Mouse (Mus musculus) embryo, embryonic 10.5 days (tissue): ENCODE measurements around the gene Pip5k1b.

Experiments
- DNase-seq: peaks from one replicate; pipeline ENCODE4 v3.0.0-alpha.2; 2015; ENCODE audit warnings: low spot score

Gene Pip5k1b

GRCm38 (mm10) chr19:24518384-24518783, 37.3 kb downstream of the Pip5k1b start:
- no peak for DNase-seq

- no peak for DNase-seq
These were observed 38.6 kb downstream of the Pip5k1b start for GRCm38 (mm10) chr19:24517057-24517456.

DNA sequence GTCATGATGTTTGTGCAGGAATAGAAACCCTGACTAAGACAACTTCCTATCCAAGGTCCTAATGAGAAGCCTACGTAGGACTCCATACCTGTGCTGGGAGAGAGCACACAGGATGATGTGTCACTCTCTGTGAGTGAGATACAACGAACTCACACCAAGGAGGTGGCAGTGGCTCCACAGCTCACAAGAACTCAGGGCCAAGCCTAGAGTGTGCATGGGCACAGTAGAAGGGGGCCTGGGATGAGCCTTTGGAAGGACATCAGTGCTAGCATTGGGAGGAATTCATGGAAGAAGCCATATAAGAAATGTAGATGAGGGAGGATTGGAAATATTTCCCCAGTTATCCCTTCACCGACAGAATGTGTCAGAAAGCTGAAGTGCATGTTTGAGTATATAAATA, 39.7 kb downstream of the Pip5k1b start:
- no peak for DNase-seq

DNA sequence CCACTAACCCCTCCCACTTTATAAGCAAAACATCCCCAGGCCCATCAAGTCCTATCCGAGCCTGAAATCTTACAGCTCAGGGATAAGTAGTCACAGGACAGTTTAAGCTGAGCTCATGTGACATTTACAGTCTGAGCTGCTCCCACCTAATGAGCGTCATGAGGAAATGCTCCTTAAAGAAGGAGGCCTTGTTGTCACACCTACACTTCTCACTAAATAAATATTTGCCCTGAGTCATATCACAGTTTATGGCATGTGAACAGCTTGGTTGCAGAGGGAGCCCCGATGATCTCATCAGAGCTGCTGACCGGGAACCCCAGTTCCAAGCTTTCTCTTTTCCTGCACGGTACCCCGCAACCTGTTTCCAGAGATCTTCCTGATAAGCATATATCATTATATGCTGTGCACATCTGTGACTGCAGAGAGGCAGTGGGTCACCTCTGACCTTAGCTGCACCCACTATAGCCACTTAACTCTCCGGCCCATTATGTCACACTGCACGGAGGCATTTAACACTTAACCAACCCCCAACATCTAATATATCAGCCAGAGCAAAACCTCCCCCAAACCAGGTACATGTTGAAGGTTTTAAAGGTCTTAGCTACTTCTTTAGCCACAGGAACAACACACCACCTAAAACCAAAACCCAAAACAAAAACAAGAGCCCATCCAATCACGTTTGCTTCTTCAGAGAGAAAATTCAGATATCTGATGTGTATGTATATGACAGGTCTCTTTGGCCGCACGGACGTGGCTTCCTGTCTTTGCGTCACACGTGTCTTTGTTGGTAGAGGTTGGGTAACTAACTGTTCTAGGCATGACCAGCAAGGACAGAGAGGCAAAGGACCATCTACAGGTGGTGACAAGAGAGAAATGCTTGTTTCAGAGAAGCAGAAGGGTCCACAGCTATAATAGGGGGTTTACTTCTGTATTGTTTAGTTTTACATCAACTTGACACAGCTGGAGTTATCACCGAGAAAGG, 40.7 kb downstream of the Pip5k1b start:
- DNase-seq = no peak

- peak; percentile 5 for DNase-seq
These were observed 42.4 kb downstream of the Pip5k1b start for GRCm38 (mm10) chr19:24513105-24513843.

GRCm38 (mm10) chr19:24511939-24512338, 43.7 kb downstream of the Pip5k1b start:
- DNase-seq = no peak

GRCm38 (mm10) chr19:24509391-24509790, 46.3 kb downstream of the Pip5k1b start:
- no peak for DNase-seq

DNA sequence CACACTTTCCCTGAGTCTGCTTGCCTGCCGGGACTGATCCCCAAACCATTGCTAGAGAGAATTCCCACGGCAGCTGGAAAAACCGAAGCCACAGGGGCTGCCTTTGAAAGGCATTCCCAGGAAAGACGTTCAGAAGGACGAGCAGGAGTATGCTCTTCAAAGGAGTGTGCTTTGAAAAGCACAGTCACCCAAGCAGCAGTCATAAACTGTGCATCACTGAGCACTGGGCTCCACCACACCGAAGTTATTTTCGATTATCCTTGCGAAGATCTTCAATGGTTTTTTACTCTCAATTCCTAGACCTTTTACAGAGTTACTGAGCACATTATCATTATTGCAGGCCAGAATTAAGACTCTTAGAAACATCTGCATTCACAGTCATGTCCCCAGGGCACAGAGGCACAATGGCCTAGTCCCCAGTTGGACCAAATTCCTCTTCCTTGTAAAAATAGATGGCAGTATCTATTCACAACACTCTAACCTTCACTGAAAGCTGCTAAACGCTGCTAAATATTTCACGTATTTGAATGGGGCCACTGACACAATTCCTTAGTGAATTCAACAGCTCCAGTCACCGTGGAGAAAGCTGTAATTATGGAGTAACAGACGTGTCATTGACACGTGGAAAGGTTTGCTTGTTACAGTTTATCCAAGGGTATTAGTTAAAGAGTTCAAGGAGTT, 47.4 kb downstream of the Pip5k1b start:
- DNase-seq = peak; percentile 22

GRCm38 (mm10) chr19:24502736-24503421, 52.8 kb downstream of the Pip5k1b start:
- DNase-seq = no peak

DNA sequence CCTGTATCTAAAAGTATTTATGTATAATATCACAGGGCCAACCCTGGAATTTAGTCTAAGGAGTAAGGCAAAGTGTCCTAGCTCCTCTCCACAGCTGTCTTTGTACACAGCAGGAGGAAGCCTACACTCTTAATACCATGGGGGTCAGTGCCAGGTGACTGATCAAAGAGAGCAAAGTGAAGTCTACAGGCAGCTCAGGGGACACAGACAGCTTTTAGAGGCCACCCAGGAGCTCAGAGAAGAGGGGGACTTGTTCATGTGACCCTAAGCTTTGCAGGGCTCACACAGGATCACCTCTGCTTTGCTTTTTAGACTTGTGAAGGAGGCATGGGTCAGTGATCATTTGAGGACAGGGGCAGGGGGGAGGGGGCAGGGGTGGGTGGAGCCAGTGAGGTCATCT, 54.1 kb downstream of the Pip5k1b start:
- DNase-seq = no peak

DNA sequence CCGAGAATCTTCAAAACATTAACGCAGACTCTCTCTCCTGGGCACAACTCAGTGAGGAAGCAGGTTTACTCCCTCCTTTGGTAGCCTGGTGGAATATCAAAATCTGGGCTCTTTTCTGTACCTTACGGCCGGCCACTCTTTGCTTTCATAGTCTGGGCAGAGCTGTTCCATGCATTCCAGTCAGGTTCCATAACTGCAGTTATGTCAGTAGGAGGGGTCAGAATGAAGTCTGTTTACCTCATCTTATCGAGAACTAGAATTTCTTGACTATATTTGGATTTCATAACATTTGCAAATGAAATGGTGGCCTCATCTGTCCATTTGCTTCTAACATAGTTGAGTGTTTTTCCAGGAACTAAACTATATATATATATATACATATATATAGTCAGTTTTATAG, 55.2 kb downstream of the Pip5k1b start:
- DNase-seq = no peak

DNA sequence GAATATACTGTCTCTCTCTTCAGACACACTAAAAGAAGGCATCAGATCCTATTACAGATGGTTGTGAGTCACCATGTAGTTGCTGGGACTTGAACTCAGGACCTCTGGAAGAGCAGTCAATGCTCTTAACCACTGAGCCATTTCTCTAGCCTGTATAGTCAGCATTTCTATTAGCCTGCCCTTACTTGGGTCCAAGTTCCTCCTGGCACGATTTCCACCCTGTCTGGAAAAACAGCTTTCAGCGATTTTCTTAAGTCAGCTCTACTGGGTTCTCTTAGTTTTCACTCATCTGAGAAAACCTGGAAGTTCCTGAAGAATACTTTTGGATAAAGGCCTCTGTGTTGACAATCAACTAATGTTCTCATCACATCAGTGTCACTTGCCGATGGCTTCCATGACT, 56.4 kb downstream of the Pip5k1b start:
- DNase-seq = no peak

GRCm38 (mm10) chr19:24493887-24494286, 61.8 kb downstream of the Pip5k1b start:
- DNase-seq = no peak

DNA sequence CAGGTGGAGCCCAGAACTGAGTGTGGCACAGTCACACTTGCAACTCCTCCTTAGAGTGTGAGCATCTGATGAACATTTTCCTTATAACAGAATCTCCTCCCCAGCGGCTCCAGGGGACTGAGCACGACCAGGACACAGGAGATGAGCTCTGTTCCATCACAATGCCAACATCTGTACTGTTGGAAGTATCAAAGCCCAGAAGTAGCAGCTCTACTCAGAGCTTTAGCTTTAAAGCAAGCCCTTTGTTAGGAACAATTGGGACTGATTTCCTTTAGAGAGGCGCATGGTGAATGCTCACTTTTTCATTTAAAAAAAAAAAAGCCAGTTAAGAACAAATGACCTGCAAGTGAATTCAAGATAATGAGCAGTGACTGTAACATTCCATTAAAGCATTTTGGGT, 63.8 kb downstream of the Pip5k1b start:
- no peak for DNase-seq

GRCm38 (mm10) chr19:24490275-24490674, 65.4 kb downstream of the Pip5k1b start:
- no peak for DNase-seq

GRCm38 (mm10) chr19:24486433-24487296, 69.0 kb downstream of the Pip5k1b start:
- no peak for DNase-seq

DNA sequence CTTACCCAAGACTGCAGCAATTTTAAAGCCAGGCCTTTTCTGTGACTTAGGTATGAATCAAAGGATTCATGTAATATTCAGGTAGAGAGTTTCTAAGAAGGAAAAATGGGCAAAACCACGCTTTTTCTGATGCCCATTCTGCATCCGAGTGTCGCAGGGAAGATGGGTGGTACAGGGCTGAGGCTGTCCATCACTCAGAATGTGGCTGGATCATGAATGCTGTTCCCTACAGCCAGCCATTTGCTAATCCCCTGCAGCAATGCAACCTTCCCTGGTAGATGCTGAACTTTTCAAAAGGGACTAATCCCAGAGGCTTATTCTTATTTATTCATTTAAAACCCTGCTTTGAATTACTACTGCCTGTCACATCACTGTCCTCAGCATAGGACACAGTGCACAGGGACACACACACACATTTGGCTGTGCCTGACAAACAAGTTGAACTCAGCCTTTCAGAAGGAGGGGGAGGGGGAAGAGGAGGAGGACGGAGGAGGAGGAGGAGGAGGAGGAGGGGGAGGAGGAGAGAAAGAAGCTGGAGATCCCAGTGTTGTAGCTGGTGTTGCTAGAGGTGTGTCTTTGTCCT, 71.0 kb downstream of the Pip5k1b start:
- no peak for DNase-seq

- no peak for DNase-seq
These were observed 74.8 kb downstream of the Pip5k1b start for GRCm38 (mm10) chr19:24480916-24481315.

- DNase-seq = peak; percentile 94
These were observed 78.5 kb downstream of the Pip5k1b start, which contains the start of gene Fam122a for GRCm38 (mm10) chr19:24476929-24477882. Gene Fam122a (minus strand): TSS chr19:24477356.
